Mouse (Mus musculus) thymus, adult 2 months (tissue): ENCODE measurements around the gene Patl2.

Source experiments
- CTCF ChIP-seq: fragments of 200-500 bp; IDR thresholded peaks from 2 replicates; pipeline ENCODE4 v1.5.1; 2012; ENCODE audit warnings: mild to moderate bottlenecking, control low read depth, low read length, moderate library complexity, borderline replicate concordance; ENCODE audit not compliant: control insufficient read depth, poor library complexity, insufficient read depth; ENCODE audit errors: extremely low read depth
- POLR2A ChIP-seq: fragments of 200-500 bp; IDR thresholded peaks from 2 replicates; pipeline ENCODE4 v1.6.1; 2012; ENCODE audit warnings: mild to moderate bottlenecking, low read length, control low read depth, moderate library complexity; ENCODE audit not compliant: control insufficient read depth, poor library complexity, insufficient read depth; ENCODE audit errors: extremely low read depth

DNA sequence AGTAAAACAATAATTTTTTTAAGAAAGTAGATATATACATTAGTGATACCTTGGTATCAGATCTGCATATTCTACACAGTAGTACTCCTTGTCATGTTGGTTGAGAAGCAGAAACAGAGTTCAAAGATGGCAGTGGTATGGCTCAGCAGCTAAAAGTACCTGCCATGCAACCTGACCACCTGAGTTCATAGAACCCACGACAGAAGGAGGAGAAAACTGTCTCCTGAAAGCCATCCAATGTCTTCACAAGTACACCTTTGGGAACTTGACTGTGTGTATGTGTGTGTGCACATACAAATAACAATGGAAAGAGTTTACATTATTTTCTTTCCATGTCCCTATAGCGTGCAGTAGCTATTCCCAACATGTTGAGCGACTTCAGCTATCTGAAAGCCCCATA lies 36.3 kb downstream of the Patl2 start:
- no peak for TF ChIP-seq CTCF
- TF ChIP-seq POLR2A: no peak
